Mouse (Mus musculus): ENCODE data around the gene Olfr1389. TPM values are rescaled to one million over a fixed set of nuclear protein-coding genes. Genes with fewer than 3 reads are reported as not detected.
"Not testable (repeated sequence)": the region's sequence is repeated elsewhere in the genome, so short reads cannot be mapped to it uniquely, and the experiment has no call there.

Gene Olfr1389
- total RNA-seq (2015), result not detected in 2 replicates
- not detected in 2 replicates for total RNA-seq (2017)

DNA sequence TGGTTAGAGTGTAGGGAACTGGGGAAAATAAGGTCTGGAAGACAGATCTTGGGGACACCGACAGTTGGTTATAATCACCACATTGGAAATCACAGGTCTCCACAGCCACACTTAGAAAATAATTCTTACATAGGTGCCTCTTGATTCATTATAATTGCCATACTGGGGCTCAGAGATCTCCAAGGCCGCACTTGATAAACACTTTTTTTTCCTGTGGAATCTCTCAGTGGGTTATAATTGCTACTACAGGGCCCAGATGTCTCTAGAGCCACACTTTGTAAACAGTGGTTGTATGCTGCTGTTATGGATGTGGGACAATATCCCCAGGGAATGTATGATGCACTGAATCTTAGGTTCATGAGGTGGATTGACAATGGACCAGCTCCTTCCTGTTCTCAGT is at the start of gene Olfr1389:
TSS of gene Olfr1389 (plus strand) at position 301 of the 400 bp plus-strand sequence.
- ATAC-seq (replicated peaks; ENCODE audit: poor library complexity), result no peak

DNA sequence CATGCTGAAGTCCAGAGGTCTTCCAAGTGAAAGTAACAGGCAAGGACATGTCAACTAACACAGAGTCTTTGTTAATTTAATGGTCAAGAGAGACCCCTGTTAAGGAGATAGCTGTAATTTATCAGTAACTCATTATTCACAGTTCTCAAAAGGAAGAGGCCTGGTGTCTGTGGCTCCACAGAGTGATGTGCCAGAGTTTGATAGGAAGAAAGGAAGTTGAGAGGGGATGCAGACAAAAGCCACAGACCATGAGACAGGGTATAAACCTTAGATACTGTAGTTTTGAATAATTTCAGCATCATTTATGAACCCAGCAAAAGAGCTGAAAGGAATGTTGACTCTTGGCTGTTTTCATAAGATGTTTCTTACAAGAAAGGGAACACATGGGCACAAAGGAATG is 39.7 kb upstream of the Olfr1389 start:
- no peak for ATAC-seq (replicated peaks; ENCODE audit: poor library complexity)

DNA sequence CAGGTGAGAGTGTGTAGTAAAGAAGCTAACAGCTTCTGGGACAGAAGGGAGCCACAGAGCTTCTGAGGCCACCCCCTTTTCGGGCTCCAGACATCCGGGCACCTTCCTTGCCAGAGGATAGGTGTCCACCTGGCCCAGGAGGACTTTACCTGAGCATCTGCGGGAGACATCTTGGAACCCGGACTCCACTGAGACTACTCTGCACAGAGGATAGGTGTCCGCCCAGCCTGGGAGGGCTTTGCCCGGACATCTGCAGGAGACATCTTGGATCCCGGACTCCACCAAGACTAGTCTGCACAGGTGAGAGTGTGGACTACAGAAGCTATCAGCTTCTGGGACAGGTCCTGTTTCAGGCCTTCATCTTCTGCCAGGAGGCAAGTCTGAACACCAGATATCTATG is 36.7 kb upstream of the Olfr1389 start:
- ATAC-seq (replicated peaks; ENCODE audit: poor library complexity), result not testable (repeated sequence)

DNA sequence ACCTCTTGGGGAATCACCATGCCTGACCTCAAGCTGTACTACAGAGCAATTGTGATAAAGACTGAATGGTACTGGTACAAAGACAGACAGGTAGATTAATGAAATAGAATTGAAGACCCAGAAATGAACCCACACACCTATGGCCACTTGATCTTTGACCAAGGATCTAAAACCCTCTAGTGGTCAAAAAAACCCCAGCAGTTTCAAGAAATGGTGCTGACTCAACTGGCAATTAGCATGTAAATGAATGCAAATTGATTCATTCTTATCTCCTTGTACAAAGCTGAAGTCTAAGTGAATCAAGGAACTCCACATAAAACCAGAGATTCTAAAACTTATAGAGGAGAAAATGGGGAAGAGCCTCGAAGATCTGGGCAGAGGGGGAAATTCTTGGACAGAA is 30.2 kb upstream of the Olfr1389 start:
- ATAC-seq (replicated peaks; ENCODE audit: poor library complexity), result not testable (repeated sequence)

DNA sequence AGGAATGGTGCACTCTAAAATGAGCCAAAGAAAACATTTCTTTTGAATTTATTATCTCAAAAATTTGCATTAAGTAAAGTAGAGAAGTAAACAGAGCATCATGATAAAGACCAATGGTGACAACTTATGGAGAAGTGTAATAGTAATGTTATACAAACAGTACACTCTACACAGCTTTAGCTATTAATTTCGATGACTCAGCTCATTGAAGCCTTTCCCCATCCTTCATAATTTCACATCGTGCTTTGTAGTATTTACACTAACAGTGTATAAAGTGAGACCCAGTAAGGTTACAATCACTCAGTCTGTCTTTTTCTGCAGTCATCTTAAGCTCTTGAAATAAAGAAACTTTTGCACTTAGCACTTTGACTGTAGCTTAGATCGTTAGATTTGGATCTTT is 16.1 kb upstream of the Olfr1389 start:
- ATAC-seq (replicated peaks; ENCODE audit: poor library complexity), result no peak

DNA sequence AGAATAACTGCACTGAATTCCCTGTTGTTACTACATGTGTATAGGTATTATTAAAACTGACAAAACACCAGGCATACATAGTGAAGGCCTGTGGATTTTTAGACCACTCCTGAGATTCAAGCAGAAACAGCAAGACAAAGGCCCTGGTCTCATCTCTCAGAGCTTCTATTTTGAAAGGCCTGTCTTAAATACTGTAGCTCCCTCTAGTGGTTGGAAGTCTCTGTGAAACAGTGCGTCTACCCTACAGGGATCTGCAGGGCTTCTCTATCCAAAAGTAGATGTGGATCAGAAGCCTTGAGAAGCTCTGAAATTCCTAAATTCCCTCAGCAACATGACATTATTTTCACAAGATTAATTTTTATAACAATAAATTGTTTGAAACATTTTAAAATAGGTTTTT is 12.3 kb upstream of the Olfr1389 start:
- ATAC-seq (replicated peaks; ENCODE audit: poor library complexity), result peak; percentile 85

DNA sequence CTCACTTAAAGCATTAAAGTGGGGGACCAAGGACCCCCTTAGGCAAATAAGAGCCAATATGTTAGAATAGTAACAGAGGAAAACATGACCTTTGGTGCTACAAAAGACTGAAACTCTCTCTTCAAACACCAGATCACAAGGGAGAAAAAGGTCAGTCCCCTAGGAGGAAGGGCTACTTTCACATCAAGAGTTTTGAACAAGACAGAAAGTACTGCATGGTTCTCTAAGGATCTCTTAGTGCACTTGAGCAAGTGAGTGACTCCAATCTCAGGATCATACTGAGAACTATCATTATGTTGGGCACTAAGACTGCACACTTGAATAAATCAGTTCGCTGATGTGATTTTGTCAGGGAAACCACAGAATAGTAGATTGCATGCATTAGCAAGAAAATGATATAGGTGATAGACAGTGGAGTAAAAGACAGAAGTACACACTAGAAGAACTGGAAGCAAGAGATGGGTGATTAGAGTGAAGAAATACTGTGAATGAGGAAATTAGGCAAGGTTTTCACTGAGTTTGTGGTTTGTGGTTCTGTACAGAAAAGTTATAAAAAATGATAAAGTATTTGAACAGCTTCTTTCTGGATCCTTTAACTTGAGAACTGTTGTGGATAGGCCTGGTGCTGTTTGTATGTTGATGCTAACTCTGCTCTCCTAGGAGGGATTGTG is 2.5 kb downstream of the Olfr1389 start:
- ATAC-seq (replicated peaks; ENCODE audit: poor library complexity), result peak; percentile 96

DNA sequence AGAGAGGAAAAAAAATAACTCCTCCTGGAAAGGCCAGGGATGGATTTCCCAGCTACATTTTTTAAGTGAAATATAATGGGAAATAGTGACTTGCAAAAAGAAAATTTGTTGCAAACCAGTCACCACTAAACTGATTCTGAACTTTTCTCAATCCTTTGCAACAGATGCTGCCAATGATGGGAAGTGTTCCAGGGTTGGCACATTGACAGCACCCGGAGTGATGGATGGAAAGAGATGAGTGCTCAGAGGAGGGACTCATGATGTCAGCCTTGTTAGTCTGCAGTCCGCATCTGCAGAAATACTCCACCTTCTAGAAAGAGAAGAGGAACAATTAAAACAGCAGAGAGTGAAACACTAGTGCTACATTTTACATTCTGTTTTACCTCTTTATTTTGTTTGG is 6.8 kb downstream of the Olfr1389 start:
- no peak for ATAC-seq (replicated peaks; ENCODE audit: poor library complexity)

DNA sequence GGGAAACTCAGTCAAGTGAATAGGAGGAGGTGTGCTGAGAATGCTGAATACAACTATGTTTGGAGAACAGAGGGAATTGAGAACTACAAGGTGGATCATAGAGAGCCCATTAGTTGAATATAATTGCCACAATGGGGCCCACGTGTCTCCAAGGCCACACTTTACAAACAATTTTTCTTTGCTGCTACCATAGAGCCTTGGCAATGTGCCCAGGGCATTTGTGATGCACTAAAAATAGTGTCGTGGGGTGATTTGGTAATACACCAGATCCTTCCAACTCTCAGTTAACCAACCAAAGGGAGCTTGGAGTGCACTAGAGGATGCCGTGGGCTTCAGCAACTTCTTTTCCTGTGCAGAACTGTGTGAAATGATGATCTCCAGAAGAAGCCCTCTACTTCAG is 13.5 kb downstream of the Olfr1389 start, which contains the start of gene Olfr1388:
TSS of gene Olfr1388 (plus strand) at position 214 of the 400 bp plus-strand sequence.
- no peak for ATAC-seq (replicated peaks; ENCODE audit: poor library complexity)

DNA sequence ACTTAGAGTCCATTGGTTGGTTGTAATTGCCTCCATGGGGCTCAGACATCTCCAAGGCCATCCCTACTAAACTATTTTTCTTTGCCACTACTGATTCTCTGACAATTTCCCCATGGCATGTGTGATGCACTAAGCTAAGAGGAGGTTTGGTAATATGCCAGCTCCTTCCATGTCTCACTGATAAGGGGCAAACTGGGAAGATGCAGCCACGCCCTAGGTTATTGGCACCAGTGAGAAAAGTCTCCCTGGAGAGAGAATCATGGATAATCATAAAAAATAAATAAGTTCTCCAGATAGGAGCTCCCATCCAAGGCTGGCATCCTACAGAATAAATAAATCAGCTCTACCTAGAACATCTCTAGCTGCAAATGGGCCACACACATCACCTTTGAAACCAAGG is 32.2 kb downstream of the Olfr1389 start, which contains the start of gene Olfr1387:
TSS of gene Olfr1387 (plus strand) at position 301 of the 400 bp plus-strand sequence.
- ATAC-seq (replicated peaks; ENCODE audit: poor library complexity), result no peak

DNA sequence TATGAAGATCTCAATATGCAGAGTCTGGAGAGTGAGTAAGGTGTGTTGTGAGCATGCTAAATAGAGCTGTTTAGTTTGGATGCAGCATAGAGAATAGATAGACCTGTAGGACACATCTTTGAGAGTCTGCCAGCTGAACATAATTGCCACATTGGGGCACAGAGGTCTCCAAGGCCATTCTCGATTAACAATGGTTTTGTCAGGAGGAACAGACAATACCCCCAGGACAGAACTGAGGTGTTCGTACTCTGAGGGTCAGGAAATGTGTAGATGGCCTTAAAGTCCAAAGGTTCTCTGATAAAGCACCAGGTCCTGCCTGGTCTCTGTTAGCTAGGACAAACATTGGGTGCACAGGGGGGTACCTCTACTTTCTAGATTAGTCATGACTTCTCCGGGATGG is 41.9 kb downstream of the Olfr1389 start, which contains the start of gene Olfr1386:
TSS of gene Olfr1386 (plus strand) at position 301 of the 400 bp plus-strand sequence.
- not testable (repeated sequence) for ATAC-seq (replicated peaks; ENCODE audit: poor library complexity)

Other genes with a start within 250 kb of the Olfr1389 start
- gene Btnl9, start 235.9 kb upstream of the Olfr1389 start, total RNA-seq (2015), result 3.8 and 7.1 TPM in 2 replicates
- 7.5 and 13.9 TPM in 2 replicates for gene Btnl9, start 235.9 kb upstream of the Olfr1389 start, total RNA-seq (2017)
- gene Zfp62, start 219.8 kb upstream of the Olfr1389 start, total RNA-seq (2015), result 59.9 and 71.0 TPM in 2 replicates
- gene Zfp62, start 219.8 kb upstream of the Olfr1389 start, total RNA-seq (2017), result 78.4 and 133 TPM in 2 replicates
- gene Mgat1, start 178.9 kb upstream of the Olfr1389 start, total RNA-seq (2015), result 36.3 and 40.9 TPM in 2 replicates
- gene Mgat1, start 178.9 kb upstream of the Olfr1389 start, total RNA-seq (2017), result 54.2 and 61.9 TPM in 2 replicates
- 0.05 TPM in 2 replicates for gene Olfr1393, start 144.8 kb upstream of the Olfr1389 start, total RNA-seq (2015)
- not detected in 2 replicates for gene Olfr1393, start 144.8 kb upstream of the Olfr1389 start, total RNA-seq (2017)
- gene Olfr1392, start 137.8 kb upstream of the Olfr1389 start, total RNA-seq (2015), result not detected in 2 replicates
- gene Olfr1392, start 137.8 kb upstream of the Olfr1389 start, total RNA-seq (2017), result not detected in 2 replicates
- not detected in 2 replicates for gene Olfr10, start 118.3 kb upstream of the Olfr1389 start, total RNA-seq (2015)
- gene Olfr10, start 118.3 kb upstream of the Olfr1389 start, total RNA-seq (2017), result not detected in 2 replicates
- gene Olfr1391, start 100.3 kb upstream of the Olfr1389 start, total RNA-seq (2015), result not detected in 2 replicates
- not detected in 2 replicates for gene Olfr1391, start 100.3 kb upstream of the Olfr1389 start, total RNA-seq (2017)
- gene Olfr1390, start 87.9 kb upstream of the Olfr1389 start, total RNA-seq (2015), result not detected in 2 replicates
- gene Olfr1390, start 87.9 kb upstream of the Olfr1389 start, total RNA-seq (2017), result not detected in 2 replicates
- gene Olfr1388, start 13.6 kb downstream of the Olfr1389 start, total RNA-seq (2015), result 0.05 TPM in 1 of 2 replicates, not detected in the other
- gene Olfr1388, start 13.6 kb downstream of the Olfr1389 start, total RNA-seq (2017), result 0.07 and 0.17 TPM in 2 replicates
- not detected in 2 replicates for gene Olfr1387, start 32.3 kb downstream of the Olfr1389 start, total RNA-seq (2015)
- gene Olfr1387, start 32.3 kb downstream of the Olfr1389 start, total RNA-seq (2017), result not detected in 2 replicates
- not detected in 2 replicates for gene Olfr1386, start 42.0 kb downstream of the Olfr1389 start, total RNA-seq (2015)
- gene Olfr1386, start 42.0 kb downstream of the Olfr1389 start, total RNA-seq (2017), result not detected in 2 replicates
- 0.10 TPM in 1 of 2 replicates, not detected in the other for gene Olfr1385, start 66.0 kb downstream of the Olfr1389 start, total RNA-seq (2015)
- 0.17 TPM in 1 of 2 replicates, not detected in the other for gene Olfr1385, start 66.0 kb downstream of the Olfr1389 start, total RNA-seq (2017)
- gene Olfr1384, start 83.7 kb downstream of the Olfr1389 start, total RNA-seq (2015), result not detected in 2 replicates
- not detected in 2 replicates for gene Olfr1384, start 83.7 kb downstream of the Olfr1389 start, total RNA-seq (2017)
- not detected in 2 replicates for gene Olfr1383, start 96.6 kb downstream of the Olfr1389 start, total RNA-seq (2015)
- not detected in 2 replicates for gene Olfr1383, start 96.6 kb downstream of the Olfr1389 start, total RNA-seq (2017)
- not detected in 2 replicates for gene Olfr1382, start 105.2 kb downstream of the Olfr1389 start, total RNA-seq (2015)
- not detected in 2 replicates for gene Olfr1382, start 105.2 kb downstream of the Olfr1389 start, total RNA-seq (2017)
- not detected in 2 replicates for gene Olfr1381, start 120.4 kb downstream of the Olfr1389 start, total RNA-seq (2015)
- not detected in 2 replicates for gene Olfr1381, start 120.4 kb downstream of the Olfr1389 start, total RNA-seq (2017)
- gene Olfr1380, start 133.8 kb downstream of the Olfr1389 start, total RNA-seq (2015), result not detected in 2 replicates
- not detected in 2 replicates for gene Olfr1380, start 133.8 kb downstream of the Olfr1389 start, total RNA-seq (2017)
- 0.02 and 0.07 TPM in 2 replicates for gene Flt4, start 186.2 kb downstream of the Olfr1389 start, total RNA-seq (2015)
- 0.17 and 0.24 TPM in 2 replicates for gene Flt4, start 186.2 kb downstream of the Olfr1389 start, total RNA-seq (2017)
- gene Scgb3a1, start 240.5 kb downstream of the Olfr1389 start, total RNA-seq (2015), result not detected in 2 replicates
- gene Scgb3a1, start 240.5 kb downstream of the Olfr1389 start, total RNA-seq (2017), result not detected in 2 replicates

Data from megakaryocyte progenitor cell, adult 5-6 weeks (primary cell).